Mouse (Mus musculus) neural tube, embryonic 14.5 days (tissue): ENCODE results near the gene Gm20388. TPM values are rescaled to one million over a fixed set of nuclear protein-coding genes. Genes with fewer than 3 reads are reported as not detected.
A peak's percentile ranks its signal among the peaks of the same experiment; 100 is the strongest.

Experiments used
- ATAC-seq: fragments of 200-750 bp; cut with Nextera tagmentation; 2 replicates; pipeline ENCODE4 v1.8.0; 2017; ENCODE audit warnings: low read depth, mild to moderate bottlenecking, moderate TSS enrichment, moderate library complexity
- H3K27ac ChIP-seq: fragments of 300-500 bp; sonication (generic); 2 replicates; pipeline ENCODE4 v1.5.1; 2014; ENCODE audit warnings: low read depth, mild to moderate bottlenecking, control low read depth, low read length, moderate library complexity, mixed read lengths
- H3K27me3 ChIP-seq: fragments of 300-500 bp; sonication (generic); 2 replicates; pipeline ENCODE4 v1.6.1; 2014; ENCODE audit warnings: low read length; ENCODE audit not compliant: control insufficient read depth, insufficient read depth
- H3K36me3 ChIP-seq: fragments of 300-500 bp; sonication (generic); 2 replicates; pipeline ENCODE4 v1.6.1; 2014; ENCODE audit warnings: low read length, mixed read lengths; ENCODE audit not compliant: control insufficient read depth, insufficient read depth
- H3K4me1 ChIP-seq: fragments of 300-500 bp; sonication (generic); 2 replicates; pipeline ENCODE4 v1.6.1; 2014; ENCODE audit warnings: low read length; ENCODE audit not compliant: control insufficient read depth, insufficient read depth
- H3K4me2 ChIP-seq: fragments of 300-500 bp; sonication (generic); 2 replicates; pipeline ENCODE4 v1.6.1; 2014; ENCODE audit warnings: mild to moderate bottlenecking, low read depth, low read length, control low read depth
- H3K4me3 ChIP-seq: fragments of 300-500 bp; sonication (generic); 2 replicates; pipeline ENCODE4 v1.5.1; 2014; ENCODE audit warnings: low read depth, low read length, control low read depth, mixed read lengths
- H3K9ac ChIP-seq: fragments of 300-500 bp; sonication (generic); replicated peaks from 2 replicates; pipeline ENCODE4 v1.6.1; 2014; ENCODE audit warnings: low read depth, mild to moderate bottlenecking, control low read depth, low read length, mixed read lengths
- H3K9me3 ChIP-seq: fragments of 300-500 bp; sonication (generic); 2 replicates; pipeline ENCODE4 v1.6.1; 2016; ENCODE audit warnings: low read length; ENCODE audit not compliant: control insufficient read depth
- WGBS: fragments of 180-500 bp; shearing (Covaris S2); extraction: QIAGEN DNeasy Blood & Tissue Kit; methylation state at CpG from one replicate; pipeline ENCODE4 v1.1.7; 2014; 5-methylcytosine and 5-hydroxymethylcytosine counted together
- polyA plus RNA-seq: library from polyadenylated mRNA; unstranded; fragments of >200 nt; fragmentation: Nextera tagmentation; extraction: Ambion mirVana; gene quantifications from 2 replicates; pipeline ENCODE4 v1.2.1, GENCODE M21; 2014

Gm20388 gene
- polyA plus RNA-seq, 1 experiment from 2014 or later, result 10.3 TPM

DNA sequence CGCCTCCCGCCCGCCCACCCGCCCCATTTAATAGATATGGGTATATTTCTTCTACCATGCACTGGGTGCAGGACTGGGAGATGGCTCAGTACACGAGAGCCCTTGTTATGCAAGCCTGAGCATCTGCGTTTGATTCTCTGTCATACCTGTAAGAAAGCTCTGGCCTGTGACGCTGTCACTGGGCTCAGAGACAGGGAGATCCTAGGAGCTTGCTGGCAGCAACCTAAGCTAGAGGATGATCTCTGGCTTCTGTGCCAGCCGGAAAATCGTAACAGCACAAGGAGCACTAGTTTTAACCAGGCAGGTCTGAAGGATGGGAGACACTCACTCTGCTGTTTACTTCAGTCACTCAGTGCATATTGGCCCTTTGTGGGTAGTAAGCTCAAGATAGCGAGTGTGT lies 33.0 kb downstream of the Gm20388 start:
- Histone ChIP-seq H3K4me2 (no peak overlapping the region), H3K27me3 (no peaks in the 10 kb centered on the region), H3K4me3 (no peak overlapping the region), H3K4me1 (0 out of 2 replicates have a peak, but pooled peaks cover 2% of the 10 kb centered on the region), H3K27ac (no peak overlapping the region), H3K9ac (no peak overlapping the region), H3K36me3 (peaks cover 18% of the 10 kb centered on the region), H3K9me3 (no peaks in the 10 kb centered on the region)
- ATAC-seq, result no peak
- WGBS, result 64% methylated on average over 10 of the region's 10 CpGs

DNA sequence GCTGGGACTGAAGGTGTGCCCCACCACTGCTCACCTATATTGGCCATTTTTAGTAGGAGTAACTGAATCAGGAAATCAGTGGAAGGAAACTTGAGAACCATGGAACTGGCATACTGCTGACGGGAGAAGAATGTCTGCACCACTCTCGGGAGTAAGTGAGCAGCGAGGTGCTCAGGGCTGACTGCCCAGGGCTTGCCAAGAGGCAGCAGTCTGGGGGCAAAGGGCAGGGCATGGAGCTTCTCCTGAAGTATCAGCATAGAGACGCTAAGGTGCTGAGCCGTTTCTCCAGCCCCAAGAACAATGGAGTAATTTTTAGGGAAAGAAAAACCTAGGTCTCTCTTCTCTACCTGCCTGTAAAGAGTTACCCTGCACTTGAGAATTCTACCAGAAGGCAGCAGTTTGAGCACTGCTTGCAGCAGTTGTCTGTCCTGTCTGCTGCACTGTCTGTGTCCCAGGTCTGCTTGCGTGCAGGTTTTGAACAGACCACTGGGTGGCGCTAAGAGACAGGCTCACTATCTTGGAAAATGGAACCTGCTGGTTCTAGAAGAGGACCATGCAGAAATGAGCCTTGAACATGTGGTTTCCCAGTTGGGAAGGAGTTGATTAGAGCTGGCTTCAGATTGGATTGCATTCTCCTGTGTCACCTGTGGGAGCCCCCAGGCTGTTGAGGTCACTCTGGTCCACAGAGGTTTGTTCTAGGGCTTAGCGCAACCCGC lies 33.6 kb downstream of the Gm20388 start:
- no peaks in the 10 kb centered on the region for H3K4me1 ChIP-seq
- no peaks in the 10 kb centered on the region for H3K9me3 ChIP-seq
- H3K27me3 ChIP-seq, result no peaks in the 10 kb centered on the region
- peaks cover 16% of the 10 kb centered on the region for H3K36me3 ChIP-seq
- H3K4me2 ChIP-seq, result no peak overlapping the region
- no peak overlapping the region for H3K4me3 ChIP-seq
- 0 out of 2 replicates have a peak, but pooled peaks have one; percentile 47 for ATAC-seq
- H3K27ac ChIP-seq, result no peak overlapping the region
- 69% methylated on average over 9 of the region's 9 CpGs for WGBS
- no peak overlapping the region for H3K9ac ChIP-seq

DNA sequence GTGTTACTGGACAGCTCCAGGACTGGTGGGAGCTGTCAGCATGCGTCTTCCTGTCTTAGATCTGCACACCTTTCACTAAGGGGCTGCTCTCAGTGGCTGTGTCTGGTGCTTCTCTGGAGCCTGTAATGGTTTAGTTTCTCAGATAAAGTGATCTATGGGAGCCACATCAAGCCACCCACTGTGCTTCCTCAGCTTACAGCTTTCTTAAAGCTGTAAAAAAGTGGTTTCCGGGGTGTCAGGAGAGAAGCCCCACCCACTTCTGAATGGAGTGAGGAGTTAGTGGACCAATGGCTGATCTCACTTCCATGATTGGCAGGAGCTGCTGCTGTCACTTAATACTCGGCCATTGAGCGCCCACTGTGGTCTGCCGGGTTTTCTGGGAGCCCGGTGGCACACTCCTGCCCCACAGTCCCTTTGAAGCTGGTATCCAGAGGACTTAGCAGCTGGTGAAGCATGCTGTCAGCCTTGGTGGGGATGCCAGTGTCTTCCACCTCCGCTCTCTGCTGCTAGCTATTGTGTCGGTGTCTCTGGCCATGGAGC lies 35.8 kb downstream of the Gm20388 start:
- H3K36me3 ChIP-seq, result peaks cover 25% of the 10 kb centered on the region

DNA sequence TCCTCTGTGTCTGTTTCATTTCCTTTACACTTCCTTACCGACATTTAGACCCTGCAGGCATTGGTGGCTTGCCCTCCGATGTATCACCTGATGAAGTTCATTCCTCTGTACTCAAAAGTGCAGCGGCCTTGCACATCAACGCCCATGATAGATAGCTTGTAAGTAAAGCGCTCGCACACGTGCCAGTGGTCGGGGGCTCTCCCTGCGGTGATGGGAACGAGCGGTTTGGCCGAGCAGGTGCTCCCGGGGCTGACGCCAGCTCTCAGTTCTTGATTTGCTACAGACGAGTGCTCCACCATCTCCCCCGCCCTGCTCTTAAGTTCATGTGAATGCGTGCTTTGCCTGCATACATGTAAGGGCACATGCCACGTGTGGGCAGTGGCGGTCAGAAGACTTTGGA lies 37.0 kb downstream of the Gm20388 start:
- no peaks in the 10 kb centered on the region for H3K27me3 ChIP-seq
- peaks cover 24% of the 10 kb centered on the region; the same call in 1 of the 2 replicates for H3K36me3 ChIP-seq
- no peak overlapping the region for H3K4me3 ChIP-seq
- no peaks in the 10 kb centered on the region for H3K4me1 ChIP-seq
- H3K4me2 ChIP-seq, result no peak overlapping the region
- H3K27ac ChIP-seq, result no peak overlapping the region
- no peaks in the 10 kb centered on the region for H3K9me3 ChIP-seq
- 81% methylated on average over 19 of the region's 19 CpGs for WGBS
- ATAC-seq, result no peak
- no peak overlapping the region for H3K9ac ChIP-seq

More for the DNA sequence above, 35.8 kb downstream of the Gm20388 start:
- no peaks in the 10 kb centered on the region for H3K27me3 ChIP-seq
- H3K4me2 ChIP-seq, result no peak overlapping the region
- no peak overlapping the region for H3K4me3 ChIP-seq
- H3K4me1 ChIP-seq, result no peaks in the 10 kb centered on the region
- no peak overlapping the region for H3K27ac ChIP-seq
- 77% methylated on average over 8 of the region's 8 CpGs for whole genome bisulfite sequencing
- no peaks in the 10 kb centered on the region for H3K9me3 ChIP-seq
- ATAC-seq, result no peak
- no peak overlapping the region for H3K9ac ChIP-seq

DNA sequence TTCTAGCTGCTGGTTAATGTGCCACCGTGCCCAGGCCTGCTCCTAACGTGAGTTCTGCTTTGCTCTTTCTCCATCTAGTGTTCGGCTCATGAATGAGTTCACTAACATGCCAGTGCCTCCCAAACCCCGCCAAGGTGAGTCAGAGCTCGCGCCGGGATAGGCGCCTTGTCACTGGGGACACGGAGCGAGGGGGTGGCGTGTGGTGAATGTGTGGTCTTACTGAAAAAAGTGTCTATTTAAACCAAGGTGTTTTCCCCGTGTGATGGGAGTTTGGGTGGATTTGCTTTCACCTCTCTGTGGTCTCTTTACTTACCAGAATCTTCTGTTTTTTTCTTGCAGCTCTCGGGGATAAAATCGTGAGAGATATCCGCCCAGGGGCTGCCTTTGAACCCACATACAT lies 37.7 kb downstream of the Gm20388 start:
- no peaks in the 10 kb centered on the region for H3K9me3 ChIP-seq
- peaks cover 26% of the 10 kb centered on the region; the same call in 1 of the 2 replicates for H3K36me3 ChIP-seq
- no peak overlapping the region for H3K4me2 ChIP-seq
- no peaks in the 10 kb centered on the region for H3K27me3 ChIP-seq
- no peak overlapping the region for H3K4me3 ChIP-seq
- H3K4me1 ChIP-seq, result no peaks in the 10 kb centered on the region
- H3K9ac ChIP-seq, result no peak overlapping the region
- no peak overlapping the region for H3K27ac ChIP-seq
- ATAC-seq, result no peak
- WGBS, result 74% methylated on average over 15 of the region's 15 CpGs

DNA sequence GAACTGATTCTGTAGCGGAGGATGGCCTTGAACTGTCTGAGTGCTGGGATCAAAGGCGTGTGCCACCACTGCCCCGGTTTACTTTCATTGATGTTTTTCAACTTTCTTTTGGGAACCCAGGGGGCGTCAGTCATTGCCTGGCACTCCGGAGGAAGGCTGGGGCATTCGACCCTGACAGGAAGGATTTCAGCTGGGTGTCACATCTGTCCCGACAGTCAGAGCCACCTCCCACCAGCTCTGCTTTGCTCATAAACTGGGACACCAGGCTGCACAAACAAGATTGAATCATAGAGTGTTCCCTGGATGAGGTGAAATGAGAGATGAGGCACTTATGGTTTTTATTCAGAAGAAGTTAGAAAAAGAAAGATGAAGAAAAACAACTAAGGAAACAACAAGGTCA lies 41.6 kb downstream of the Gm20388 start:
- WGBS, result 38% methylated on average over 7 of the region's 7 CpGs
- H3K4me2 ChIP-seq, result no peak overlapping the region
- H3K4me1 ChIP-seq, result no peaks in the 10 kb centered on the region
- H3K27ac ChIP-seq, result no peak overlapping the region
- no peaks in the 10 kb centered on the region for H3K9me3 ChIP-seq
- no peaks in the 10 kb centered on the region for H3K27me3 ChIP-seq
- no peak overlapping the region for H3K9ac ChIP-seq
- peaks cover 58% of the 10 kb centered on the region for H3K36me3 ChIP-seq
- H3K4me3 ChIP-seq, result no peak overlapping the region
- no peak for ATAC-seq

DNA sequence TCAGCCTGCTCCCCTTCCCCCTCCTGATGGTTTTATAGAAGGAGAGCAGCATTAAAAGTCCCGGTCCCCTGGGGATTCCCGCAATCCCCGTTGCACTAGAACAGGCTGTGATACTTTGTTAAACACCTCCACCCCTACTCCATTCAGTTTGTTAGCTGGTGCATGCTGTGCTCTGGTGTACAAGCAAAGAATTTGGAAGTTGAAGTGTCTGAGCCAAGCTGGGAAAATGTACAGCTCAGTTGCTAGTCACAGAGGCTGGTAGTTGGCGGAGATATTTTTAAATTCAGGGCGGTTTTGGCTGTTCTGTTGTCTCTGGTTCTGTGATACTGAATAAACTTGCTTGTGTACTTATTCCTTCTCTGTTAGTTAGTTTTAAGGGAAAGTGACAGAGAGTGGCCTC lies 42.1 kb downstream of the Gm20388 start:
- no peak overlapping the region for H3K27ac ChIP-seq
- WGBS, result 38% methylated on average over 5 of the region's 5 CpGs

DNA sequence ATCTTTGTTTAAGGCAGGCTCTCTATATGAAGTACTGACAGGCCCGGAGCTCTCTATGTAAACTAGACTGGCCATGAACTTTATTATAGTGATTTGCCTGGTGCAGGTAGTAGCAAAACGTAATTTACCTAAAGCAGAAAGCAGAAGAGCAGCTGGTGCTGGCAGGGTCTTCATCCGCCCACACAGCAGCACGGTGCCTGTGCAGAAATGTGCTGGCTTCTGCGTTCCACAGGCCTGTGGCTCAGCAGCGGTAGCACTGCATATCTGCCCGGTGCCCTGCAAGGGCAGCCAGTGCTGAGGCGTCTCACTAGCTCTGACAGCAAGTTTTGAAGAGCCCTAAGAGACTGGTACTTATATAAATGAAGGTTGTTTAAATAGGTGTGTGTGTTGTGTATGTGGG lies 44.7 kb downstream of the Gm20388 start:
- Histone ChIP-seq H3K4me2 (no peak overlapping the region), H3K27ac (no peak overlapping the region), H3K4me3 (no peak overlapping the region), H3K27me3 (no peaks in the 10 kb centered on the region), H3K36me3 (peaks cover 63% of the 10 kb centered on the region), H3K4me1 (peaks cover 2% of the 10 kb centered on the region; the same call in 1 of the 2 replicates), H3K9ac (no peak overlapping the region), H3K9me3 (no peaks in the 10 kb centered on the region)
- ATAC-seq, result no peak
- 95% methylated on average over 8 of the region's 8 CpGs for WGBS

More for the DNA sequence above, 42.1 kb downstream of the Gm20388 start:
- Histone ChIP-seq H3K9me3 (no peaks in the 10 kb centered on the region), H3K4me2 (no peak overlapping the region), H3K4me3 (no peak overlapping the region), H3K36me3 (peaks cover 60% of the 10 kb centered on the region), H3K9ac (no peak overlapping the region), H3K27me3 (no peaks in the 10 kb centered on the region), H3K4me1 (no peaks in the 10 kb centered on the region)
- ATAC-seq, result no peak

DNA sequence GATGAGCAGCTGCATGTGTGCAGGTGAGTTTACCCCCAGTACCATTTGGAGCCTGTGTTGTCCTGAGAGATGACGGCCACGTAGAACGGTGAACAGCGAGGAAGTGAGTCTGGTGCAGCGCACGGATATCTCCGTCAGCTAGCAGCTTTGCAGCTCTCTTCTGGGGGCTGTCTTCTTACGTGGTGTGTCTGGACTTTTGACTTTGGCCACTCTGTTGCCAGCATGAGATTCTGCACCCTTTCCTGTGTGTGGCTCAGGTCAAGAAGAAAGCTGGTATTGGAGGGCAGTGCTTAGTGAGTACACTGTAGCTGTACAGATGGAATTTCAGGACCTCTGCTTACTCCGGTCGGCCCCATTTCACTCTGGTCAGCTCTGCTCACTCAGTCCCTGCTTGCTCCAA lies 47.4 kb downstream of the Gm20388 start:
- peaks cover 4% of the 10 kb centered on the region; the same call in 1 of the 2 replicates for H3K4me1 ChIP-seq
- H3K27ac ChIP-seq, result no peak overlapping the region
- no peaks in the 10 kb centered on the region for H3K27me3 ChIP-seq
- H3K36me3 ChIP-seq, result peaks cover 42% of the 10 kb centered on the region
- no peak for ATAC-seq
- no peak overlapping the region for H3K4me2 ChIP-seq
- WGBS, result 94% methylated on average over 10 of the region's 10 CpGs
- H3K9me3 ChIP-seq, result no peaks in the 10 kb centered on the region
- no peak overlapping the region for H3K9ac ChIP-seq
- no peak overlapping the region for H3K4me3 ChIP-seq
